Mouse (Mus musculus): ENCODE measurements around the gene Mrpl54.

DNA sequence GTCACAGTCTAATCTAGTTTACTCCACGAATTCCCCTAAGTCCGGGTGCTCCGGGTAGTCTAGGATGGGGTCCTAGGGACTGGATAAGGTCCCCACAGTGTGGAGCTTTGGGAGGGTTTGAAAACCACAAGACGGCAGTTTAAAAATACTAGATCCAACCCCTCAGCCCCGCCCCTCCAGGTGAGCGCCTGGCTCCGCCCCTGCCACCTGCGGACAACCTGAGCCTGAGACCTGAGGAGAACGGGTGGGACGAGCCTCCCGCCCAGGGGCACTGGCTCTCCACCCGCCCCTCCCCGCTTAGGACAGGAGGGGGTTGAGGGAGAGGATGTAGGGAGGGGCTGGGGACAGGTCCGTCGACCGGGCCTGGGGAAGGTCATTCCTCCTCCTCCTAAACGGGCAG is 18.0 kb upstream of the Mrpl54 start:
- TF ChIP-seq EP300 (IDR thresholded peaks at IDR 0.05; ENCODE audit: insufficient read depth, low read depth, low read length): no peak
- TF ChIP-seq CTCF (IDR thresholded peaks at IDR 0.05): no peak
- no peak for TF ChIP-seq POLR2A (IDR thresholded peaks at IDR 0.05; ENCODE audit: insufficient read depth, low read depth, low read length)

Data from heart, adult 2 months (tissue).